Mouse (Mus musculus) midbrain, embryonic 10.5 days (tissue): ENCODE measurements at regions not wholly inside any gene's neighbourhood (a gene's known extent, or its start where the extent isn't known, plus 50 kb on each side); places are given as distances from the start of the nearest gene placed in this dataset.

Experiments used
- DNase-seq: peaks from one replicate; pipeline ENCODE4 v3.0.0-alpha.2; 2017; ENCODE audit warnings: low spot score
- H3K27ac ChIP-seq: fragments of 300-500 bp; sonication (generic); replicated peaks from 2 replicates; pipeline ENCODE4 v1.5.1; 2016; ENCODE audit warnings: mild to moderate bottlenecking
- H3K27me3 ChIP-seq: fragments of 300-500 bp; sonication (generic); 2 replicates; pipeline ENCODE4 v1.6.1; 2016; ENCODE audit warnings: low read depth, mild to moderate bottlenecking; ENCODE audit not compliant: poor library complexity, severe bottlenecking
- H3K36me3 ChIP-seq: fragments of 300-500 bp; sonication (generic); 2 replicates; pipeline ENCODE4 v1.6.1; 2016; ENCODE audit warnings: mild to moderate bottlenecking, moderate library complexity
- H3K4me1 ChIP-seq: fragments of 300-500 bp; sonication (generic); 2 replicates; pipeline ENCODE4 v1.6.1; 2016
- H3K4me3 ChIP-seq: fragments of 300-500 bp; sonication (generic); 2 replicates; pipeline ENCODE4 v1.5.1; 2016; ENCODE audit warnings: mild to moderate bottlenecking, moderate library complexity
- H3K9me3 ChIP-seq: fragments of 300-500 bp; sonication (generic); replicated peaks from 2 replicates; pipeline ENCODE4 v1.6.1; 2016; ENCODE audit warnings: mild to moderate bottlenecking
- WGBS: fragments of 180-500 bp; shearing (Covaris S2); methylation state at CpG from one replicate; pipeline ENCODE4 v1.1.7; 2016; 5-methylcytosine and 5-hydroxymethylcytosine counted together

- Histone ChIP-seq H3K4me3 (no peak overlapping the region), H3K27ac (no peak overlapping the region), H3K4me1 (no peaks in the 10 kb centered on the region), H3K27me3 (no peaks in the 10 kb centered on the region), H3K36me3 (no peaks in the 10 kb centered on the region), H3K9me3 (no peaks in the 10 kb centered on the region)
- 90% methylated on average over 5 of the region's 5 CpGs for WGBS
- DNase-seq, result no peak
These were observed 135.3 kb upstream of the Plxnc1 start for GRCm38 (mm10) chr10:95079979-95080378.

DNA sequence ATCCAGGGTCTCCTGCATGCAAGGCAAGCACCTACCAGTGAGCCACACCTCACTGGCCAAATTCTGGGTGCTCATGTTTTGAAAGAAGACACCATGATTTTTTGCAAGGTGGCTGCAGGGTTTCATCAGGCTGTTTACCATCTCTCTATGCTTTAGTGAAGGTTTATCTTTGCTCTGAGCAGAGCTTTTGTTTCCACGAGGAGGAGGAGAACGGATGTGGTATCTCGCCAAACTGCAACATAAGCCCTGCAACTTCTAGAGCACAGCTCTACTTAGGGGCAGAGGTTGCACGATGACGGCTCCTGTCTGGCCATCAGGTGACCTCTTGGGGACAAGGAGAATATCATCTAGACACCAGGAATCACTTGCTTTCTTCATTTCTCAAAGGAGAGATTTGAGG, 131.8 kb upstream of the Plxnc1 start:
- Histone ChIP-seq H3K9me3 (no peaks in the 10 kb centered on the region), H3K36me3 (no peaks in the 10 kb centered on the region), H3K27me3 (no peaks in the 10 kb centered on the region), H3K27ac (no peak overlapping the region), H3K4me3 (no peak overlapping the region), H3K4me1 (no peaks in the 10 kb centered on the region)
- 87% methylated on average over 5 of the region's 5 CpGs for WGBS
- no peak for DNase-seq

GRCm38 (mm10) chr10:95075897-95076296, 131.3 kb upstream of the Plxnc1 start:
- H3K27me3 ChIP-seq, result no peaks in the 10 kb centered on the region
- no peak overlapping the region for H3K4me3 ChIP-seq
- no peaks in the 10 kb centered on the region for H3K36me3 ChIP-seq
- no peaks in the 10 kb centered on the region for H3K4me1 ChIP-seq
- no peak overlapping the region for H3K27ac ChIP-seq
- H3K9me3 ChIP-seq, result no peaks in the 10 kb centered on the region
- DNase-seq, result no peak
- WGBS, result 88% methylated on average over 4 of the region's 4 CpGs

DNA sequence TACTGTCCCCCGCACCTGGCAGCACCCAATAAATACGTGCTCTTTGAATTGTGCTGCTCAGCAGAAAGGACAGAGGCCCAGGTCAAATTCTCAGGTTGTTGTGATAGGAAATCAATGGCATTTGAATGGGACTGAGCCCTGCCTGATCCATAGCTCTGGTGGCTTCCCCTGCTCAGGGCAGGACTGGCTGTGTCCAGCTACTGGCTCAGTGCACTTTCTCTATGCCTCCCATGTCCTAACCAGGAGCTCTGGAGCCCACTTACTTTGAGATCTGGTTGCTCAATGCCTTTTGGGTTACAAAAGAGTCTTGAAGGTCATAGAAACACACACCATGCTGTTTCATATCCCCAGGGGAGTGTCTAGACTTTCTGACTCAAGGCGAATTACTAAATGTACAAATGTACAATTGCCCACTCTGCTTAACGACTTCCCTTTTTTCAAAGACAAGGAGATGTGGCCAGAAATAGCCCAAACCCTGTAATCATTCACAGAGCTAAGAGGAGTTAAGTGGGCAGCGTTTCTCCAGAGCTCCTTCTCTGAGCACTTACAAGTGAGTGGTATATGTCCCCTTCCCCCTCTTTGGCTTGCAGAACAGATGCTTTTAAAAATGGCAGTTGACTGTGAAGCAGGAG, 130.4 kb upstream of the Plxnc1 start:
- Histone ChIP-seq H3K36me3 (no peaks in the 10 kb centered on the region), H3K4me3 (no peak overlapping the region), H3K27me3 (no peaks in the 10 kb centered on the region), H3K27ac (no peak overlapping the region), H3K4me1 (no peaks in the 10 kb centered on the region), H3K9me3 (no peaks in the 10 kb centered on the region)
- DNase-seq, result no peak
- 77% methylated on average over 5 of the region's 5 CpGs for WGBS

DNA sequence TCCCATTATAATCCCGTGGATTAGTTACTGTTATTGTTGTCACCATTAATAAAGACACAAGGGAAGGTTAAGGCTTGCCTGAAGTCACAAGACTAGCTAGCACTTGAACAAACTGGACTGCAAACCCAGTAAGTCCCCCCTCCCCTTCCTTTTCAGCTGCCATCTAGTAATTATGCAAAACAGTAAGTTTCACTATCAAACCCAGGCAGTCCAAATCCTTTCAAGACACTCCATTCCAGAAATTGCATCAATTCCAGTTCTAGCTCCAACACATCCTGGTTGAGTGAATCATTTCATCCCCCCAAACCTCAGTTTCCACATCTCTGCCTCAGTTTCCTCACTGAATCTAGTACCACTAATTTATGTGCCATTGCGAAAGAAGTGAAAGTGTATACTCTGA, 129.7 kb upstream of the Plxnc1 start:
- no peaks in the 10 kb centered on the region for H3K4me1 ChIP-seq
- no peaks in the 10 kb centered on the region for H3K27me3 ChIP-seq
- no peaks in the 10 kb centered on the region for H3K9me3 ChIP-seq
- no peaks in the 10 kb centered on the region for H3K36me3 ChIP-seq
- WGBS, result 87% methylated on average over 2 of the region's 2 CpGs
- no peak overlapping the region for H3K27ac ChIP-seq
- no peak for DNase-seq
- no peak overlapping the region for H3K4me3 ChIP-seq

GRCm38 (mm10) chr10:95067971-95068370, 123.3 kb upstream of the Plxnc1 start:
- H3K27ac ChIP-seq, result no peak overlapping the region
- DNase-seq, result no peak
- H3K4me3 ChIP-seq, result no peak overlapping the region
- H3K27me3 ChIP-seq, result no peaks in the 10 kb centered on the region
- H3K4me1 ChIP-seq, result no peaks in the 10 kb centered on the region
- no peaks in the 10 kb centered on the region for H3K36me3 ChIP-seq
- H3K9me3 ChIP-seq, result no peaks in the 10 kb centered on the region
- 91% methylated on average over 10 of the region's 10 CpGs for WGBS

DNA sequence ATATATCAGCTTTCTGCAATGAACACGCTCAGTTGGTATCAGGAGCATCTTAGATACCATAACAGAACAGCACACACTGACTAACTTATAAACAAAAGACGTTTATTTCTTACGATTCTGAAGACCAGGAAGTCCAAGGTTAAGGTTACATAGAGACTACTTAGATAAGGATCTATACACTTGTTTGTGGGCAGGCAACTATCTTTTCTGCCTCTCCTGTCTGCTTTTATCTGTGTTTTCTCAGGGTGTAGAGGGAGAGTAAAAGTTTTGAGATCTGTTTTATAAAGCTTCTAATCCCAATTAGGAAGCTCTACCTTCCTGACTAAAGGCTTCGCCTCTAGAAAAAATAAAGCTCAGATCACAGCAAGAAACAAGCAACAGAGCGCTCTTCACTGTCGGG, 122.1 kb upstream of the Plxnc1 start:
- no peak overlapping the region for H3K27ac ChIP-seq
- no peaks in the 10 kb centered on the region for H3K27me3 ChIP-seq
- WGBS, result 85% methylated on average over 6 of the region's 6 CpGs
- DNase-seq, result no peak
- H3K4me3 ChIP-seq, result no peak overlapping the region
- H3K4me1 ChIP-seq, result no peaks in the 10 kb centered on the region
- H3K9me3 ChIP-seq, result no peaks in the 10 kb centered on the region
- H3K36me3 ChIP-seq, result no peaks in the 10 kb centered on the region

DNA sequence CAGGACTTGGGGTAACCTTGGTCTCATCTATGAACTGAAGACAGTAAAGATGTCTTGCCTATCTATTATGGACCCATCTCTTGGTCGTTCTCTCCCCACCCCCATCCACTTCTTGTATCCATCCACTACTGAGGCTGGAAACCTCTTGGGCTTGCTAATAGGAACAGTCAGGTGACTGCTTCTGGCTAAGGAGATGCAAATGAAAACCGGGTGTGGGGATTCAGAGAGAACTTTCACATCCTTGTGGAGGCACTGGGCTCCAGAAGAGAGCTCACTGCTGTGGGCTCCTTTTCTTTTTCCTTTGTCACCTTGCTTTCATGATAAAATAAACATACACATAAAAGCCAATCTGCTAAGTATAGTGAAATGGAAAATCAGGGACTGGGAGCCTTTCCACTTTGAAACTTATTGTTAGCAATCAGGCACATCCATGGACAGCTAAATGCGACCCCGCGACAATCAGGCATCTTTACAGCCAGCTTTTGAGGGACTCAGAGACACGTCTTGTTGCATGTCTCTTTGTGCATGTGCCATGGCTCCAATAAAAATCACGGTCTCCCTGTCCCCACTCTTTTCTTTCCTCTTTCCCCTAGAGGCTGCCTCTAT, 115.0 kb upstream of the Plxnc1 start:
- WGBS, result 71% methylated on average over 7 of the region's 7 CpGs
- Histone ChIP-seq H3K4me3 (no peak overlapping the region), H3K27ac (no peak overlapping the region), H3K9me3 (no peaks in the 10 kb centered on the region), H3K36me3 (no peaks in the 10 kb centered on the region), H3K27me3 (no peaks in the 10 kb centered on the region), H3K4me1 (no peaks in the 10 kb centered on the region)
- DNase-seq, result no peak

GRCm38 (mm10) chr10:95059078-95059477, 114.4 kb upstream of the Plxnc1 start:
- WGBS, result 95% methylated on average over 9 of the region's 9 CpGs
- H3K36me3 ChIP-seq, result no peaks in the 10 kb centered on the region

DNA sequence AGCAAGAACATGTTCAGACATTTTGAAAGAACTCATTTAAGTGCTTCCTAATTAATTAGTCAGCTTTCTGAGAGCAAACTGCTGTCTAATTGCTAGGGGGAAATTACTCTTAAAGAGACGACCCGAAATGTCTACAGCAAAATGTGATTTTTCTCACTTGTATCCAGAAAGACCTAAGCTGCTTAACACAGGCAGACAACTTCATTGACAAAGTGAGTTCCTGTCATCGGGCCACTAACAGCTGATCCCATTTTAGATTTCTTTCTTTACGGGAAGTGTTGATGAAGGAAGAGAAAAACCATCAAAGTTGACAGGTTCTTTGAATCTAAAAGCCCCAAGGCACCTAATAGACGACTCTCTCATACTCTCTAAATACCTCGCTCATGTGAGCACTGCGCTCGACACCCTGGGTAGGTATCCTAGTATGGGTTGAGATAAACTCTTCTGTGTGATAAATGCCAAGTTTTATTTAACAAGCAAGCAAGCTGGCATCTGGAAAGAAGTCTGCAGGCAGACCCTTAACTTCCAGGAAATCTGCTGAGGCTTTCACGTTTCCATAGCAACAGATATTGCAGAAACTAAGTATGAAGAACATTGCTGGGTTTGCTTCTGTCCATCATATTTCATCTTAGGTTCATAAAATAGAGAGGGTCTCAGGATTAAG, 112.5 kb upstream of the Plxnc1 start:
- H3K9me3 ChIP-seq, result no peaks in the 10 kb centered on the region
- no peaks in the 10 kb centered on the region for H3K27me3 ChIP-seq
- no peak for DNase-seq
- 85% methylated on average over 9 of the region's 9 CpGs for WGBS
- H3K4me3 ChIP-seq, result no peak overlapping the region
- no peaks in the 10 kb centered on the region for H3K36me3 ChIP-seq
- no peaks in the 10 kb centered on the region for H3K4me1 ChIP-seq
- no peak overlapping the region for H3K27ac ChIP-seq

More at GRCm38 (mm10) chr10:95059078-95059477, 114.4 kb upstream of the Plxnc1 start:
- no peak for DNase-seq
- no peaks in the 10 kb centered on the region for H3K9me3 ChIP-seq
- no peak overlapping the region for H3K27ac ChIP-seq
- no peak overlapping the region for H3K4me3 ChIP-seq
- H3K4me1 ChIP-seq, result no peaks in the 10 kb centered on the region
- no peaks in the 10 kb centered on the region for H3K27me3 ChIP-seq

DNA sequence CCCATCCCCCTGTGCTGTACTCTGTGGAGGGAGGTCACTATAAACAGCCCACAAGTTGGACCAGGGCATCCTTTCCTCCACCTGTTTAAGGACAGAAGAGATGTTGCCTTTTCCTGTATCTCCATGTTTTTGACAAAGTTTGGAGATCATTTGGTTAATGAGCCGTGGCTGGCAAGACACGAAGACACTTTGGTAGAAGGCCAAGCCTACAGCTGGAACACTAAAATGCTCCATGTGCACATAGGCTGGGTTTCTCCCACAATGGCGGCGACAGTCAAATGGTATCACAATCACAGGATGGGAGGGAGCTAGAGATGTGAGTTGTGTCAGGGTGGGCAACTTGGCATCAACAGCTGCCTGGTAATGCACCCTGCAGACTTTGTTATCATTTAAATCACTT, 111.9 kb upstream of the Plxnc1 start:
- Histone ChIP-seq H3K27me3 (no peaks in the 10 kb centered on the region), H3K9me3 (no peaks in the 10 kb centered on the region), H3K36me3 (no peaks in the 10 kb centered on the region), H3K4me1 (no peaks in the 10 kb centered on the region), H3K27ac (no peak overlapping the region), H3K4me3 (no peak overlapping the region)
- no peak for DNase-seq
- 91% methylated on average over 4 of the region's 4 CpGs for WGBS

DNA sequence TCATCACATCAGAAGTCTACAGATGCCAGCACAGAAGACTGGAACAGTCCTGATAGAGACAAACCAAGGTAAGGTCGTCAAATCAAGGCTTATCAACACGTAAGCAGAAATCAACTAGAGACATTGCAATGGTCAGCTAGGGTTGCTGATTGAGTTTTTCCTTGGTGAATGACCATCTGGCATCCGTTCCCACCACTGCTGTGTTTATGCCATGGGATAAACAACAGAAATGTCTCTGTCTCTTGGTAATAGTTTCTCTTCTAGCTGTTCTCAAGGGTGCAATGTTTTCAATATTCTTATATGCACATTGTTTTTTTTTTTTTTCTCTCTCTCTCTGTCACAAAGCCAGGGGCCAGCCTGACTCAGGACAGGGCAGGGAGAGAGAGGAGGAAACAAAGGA, 110.2 kb upstream of the Plxnc1 start:
- H3K27me3 ChIP-seq, result no peaks in the 10 kb centered on the region
- WGBS, result 85% methylated on average over 3 of the region's 3 CpGs

GRCm38 (mm10) chr10:95048790-95049189, 104.2 kb upstream of the Plxnc1 start:
- Histone ChIP-seq H3K27ac (no peak overlapping the region), H3K36me3 (no peaks in the 10 kb centered on the region), H3K4me1 (peaks cover 3% of the 10 kb centered on the region; the same call in 1 of the 2 replicates), H3K4me3 (no peak overlapping the region), H3K27me3 (no peaks in the 10 kb centered on the region), H3K9me3 (no peaks in the 10 kb centered on the region)
- no peak for DNase-seq
- WGBS, result 88% methylated on average over 5 of the region's 5 CpGs

More for the DNA sequence above, 110.2 kb upstream of the Plxnc1 start:
- DNase-seq, result no peak
- Histone ChIP-seq H3K9me3 (no peaks in the 10 kb centered on the region), H3K27ac (no peak overlapping the region), H3K4me1 (no peaks in the 10 kb centered on the region), H3K4me3 (no peak overlapping the region), H3K36me3 (no peaks in the 10 kb centered on the region)
